Mouse (Mus musculus): ENCODE measurements around the gene Cdkl3.

DNA sequence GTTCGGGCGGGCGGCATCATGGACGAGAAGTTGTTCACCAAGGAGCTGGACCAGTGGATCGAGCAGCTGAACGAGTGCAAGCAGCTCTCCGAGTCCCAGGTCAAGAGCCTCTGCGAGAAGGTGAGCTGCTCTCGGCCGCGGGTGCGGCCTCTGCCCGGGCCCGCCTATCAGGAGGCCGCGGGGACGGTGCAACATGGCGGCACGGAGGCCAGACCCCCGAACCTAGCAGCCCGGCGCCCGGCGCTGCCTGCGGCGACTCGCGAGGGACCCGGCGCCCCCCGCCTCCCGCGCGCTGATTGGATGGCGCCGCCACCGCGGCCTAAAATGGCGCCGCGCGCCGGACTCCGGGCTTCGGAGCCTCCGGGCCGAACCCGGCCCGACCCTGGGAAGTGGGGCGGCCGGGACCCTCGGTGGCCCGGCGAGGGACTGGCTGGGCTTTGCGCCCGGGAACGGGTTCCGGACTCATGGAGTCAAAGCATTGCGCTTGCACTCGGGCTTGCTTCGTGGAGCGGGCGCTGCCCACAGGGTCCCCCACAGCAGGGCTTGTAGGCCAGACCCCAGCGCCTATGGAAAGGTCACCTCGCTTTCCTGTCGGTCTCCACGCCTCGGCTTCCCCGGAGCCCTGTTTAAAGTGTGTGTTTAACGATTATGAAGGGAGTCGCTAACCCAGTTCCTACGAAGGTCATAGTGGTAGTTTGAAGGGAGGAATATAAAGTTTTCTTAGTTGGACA, 95.2 kb downstream of the Cdkl3 start:
- no peak for TF ChIP-seq CTCF (IDR thresholded peaks at IDR 0.05; ENCODE audit: extremely low read depth, insufficient read length, insufficient replicate concordance, low read depth, low read length)
- TF ChIP-seq POLR2A (IDR thresholded peaks at IDR 0.05; ENCODE audit: low read depth, low read length) = no peak
